Mouse (Mus musculus): ENCODE results near the gene Gss. TPM values are rescaled to one million over a fixed set of nuclear protein-coding genes. Genes with fewer than 3 reads are reported as not detected.

Gene Gss
- polyA plus RNA-seq, 1 experiment from 2014 or later, result 14.8 TPM

DNA sequence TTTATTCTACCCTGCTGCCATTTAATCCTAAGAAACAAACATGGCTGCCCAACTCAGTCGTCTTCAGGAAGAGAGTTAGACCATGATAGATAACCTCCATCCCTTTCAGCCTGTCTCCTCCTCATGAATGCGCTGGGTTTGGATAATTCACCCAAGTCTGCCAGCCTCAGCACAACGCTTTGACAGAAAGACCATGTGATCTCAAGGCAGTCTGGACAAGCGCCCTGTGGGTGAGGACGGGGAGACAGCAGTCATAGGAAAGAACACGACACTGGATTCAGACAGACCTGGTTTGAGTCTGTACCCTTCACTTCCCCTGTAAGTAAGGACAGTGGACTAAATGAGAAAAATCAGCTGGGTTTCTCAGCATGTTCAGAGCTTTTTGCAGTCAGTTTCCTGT lies 3.1 kb downstream of the Gss start:
- no peak overlapping the region for H3K27ac ChIP-seq (replicated peaks; ENCODE audit: low read depth, low read length)
- peaks cover 8% of the 10 kb centered on the region; the same call in 1 of the 2 replicates for H3K4me1 ChIP-seq (ENCODE audit: control insufficient read depth, insufficient read depth, low read length)
- DNase-seq (no peak), ATAC-seq (ENCODE audit: low FRiP score, low TSS enrichment) (no peak)
- 78% methylated on average over 6 of the region's 6 CpGs for WGBS
- no peaks in the 10 kb centered on the region for H3K27me3 ChIP-seq (ENCODE audit: control insufficient read depth, insufficient read depth, low read length)
- no peak overlapping the region for H3K4me2 ChIP-seq (ENCODE audit: low read length)
- no peak overlapping the region for H3K9ac ChIP-seq (replicated peaks; ENCODE audit: low read length)
- no peaks in the 10 kb centered on the region for H3K9me3 ChIP-seq (ENCODE audit: control insufficient read depth, low read length)
- no peak overlapping the region for H3K4me3 ChIP-seq (replicated peaks; ENCODE audit: low read depth, low read length)
- no peaks in the 10 kb centered on the region for H3K36me3 ChIP-seq (ENCODE audit: control insufficient read depth, insufficient read depth, low read length)

DNA sequence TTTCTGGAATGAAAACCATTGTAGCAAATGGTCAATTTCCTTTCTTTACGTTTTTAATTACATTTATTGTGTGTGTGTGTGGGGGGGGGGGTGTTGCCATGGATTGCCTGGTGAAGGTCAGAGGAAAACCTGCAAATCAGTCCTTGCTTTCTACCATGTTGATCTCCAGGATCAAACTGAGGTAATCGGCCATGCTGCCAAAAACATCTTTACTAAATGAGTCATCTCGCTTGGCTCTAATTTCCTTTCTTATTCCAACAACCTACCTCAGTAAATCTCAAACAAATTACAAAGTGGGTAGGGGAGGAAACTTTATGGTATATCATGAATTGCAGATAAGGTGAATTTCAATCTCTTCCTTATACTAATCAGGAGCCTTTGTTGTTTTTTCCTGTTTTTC lies 4.5 kb downstream of the Gss start:
- Histone ChIP-seq H3K27me3 (ENCODE audit: control insufficient read depth, insufficient read depth, low read length) (no peaks in the 10 kb centered on the region), H3K9me3 (ENCODE audit: control insufficient read depth, low read length) (no peaks in the 10 kb centered on the region), H3K27ac (replicated peaks; ENCODE audit: low read depth, low read length) (no peak overlapping the region), H3K36me3 (ENCODE audit: control insufficient read depth, insufficient read depth, low read length) (no peaks in the 10 kb centered on the region), H3K4me2 (ENCODE audit: low read length) (no peak overlapping the region), H3K4me3 (replicated peaks; ENCODE audit: low read depth, low read length) (no peak overlapping the region), H3K9ac (replicated peaks; ENCODE audit: low read length) (no peak overlapping the region), H3K4me1 (ENCODE audit: control insufficient read depth, insufficient read depth, low read length) (peaks cover 8% of the 10 kb centered on the region; the same call in 1 of the 2 replicates)
- ATAC-seq (ENCODE audit: low FRiP score, low TSS enrichment), result no peak
- DNase-seq, result no peak
- WGBS, result 82% methylated on average over 3 of the region's 3 CpGs

DNA sequence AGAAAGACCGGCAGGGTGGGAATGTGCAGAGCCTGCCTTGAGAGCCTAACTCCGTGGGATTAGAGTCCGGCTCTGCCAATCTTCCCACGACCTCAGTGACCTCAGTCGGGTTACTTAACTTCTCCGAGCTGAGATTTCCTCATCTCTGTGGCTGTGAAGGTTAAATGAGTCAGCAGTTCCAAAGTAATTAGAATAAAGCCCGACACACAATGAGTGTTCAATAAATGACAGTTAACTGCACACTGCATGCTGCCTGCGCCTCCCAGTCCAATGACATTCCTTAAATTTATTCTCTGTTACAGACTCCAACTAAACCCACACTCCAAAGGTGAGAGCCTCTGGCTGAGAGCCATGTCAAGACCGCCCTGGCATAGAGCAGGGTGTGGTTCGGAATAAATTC lies 7.1 kb downstream of the Gss start:
- H3K27ac ChIP-seq (replicated peaks; ENCODE audit: low read depth, low read length), result no peak overlapping the region
- H3K4me1 ChIP-seq (ENCODE audit: control insufficient read depth, insufficient read depth, low read length), result no peaks in the 10 kb centered on the region
- ATAC-seq (ENCODE audit: low FRiP score, low TSS enrichment), result no peak
- H3K27me3 ChIP-seq (ENCODE audit: control insufficient read depth, insufficient read depth, low read length), result no peaks in the 10 kb centered on the region
- no peaks in the 10 kb centered on the region for H3K36me3 ChIP-seq (ENCODE audit: control insufficient read depth, insufficient read depth, low read length)
- 36% methylated on average over 10 of the region's 10 CpGs for WGBS
- H3K4me2 ChIP-seq (ENCODE audit: low read length), result no peak overlapping the region
- no peak overlapping the region for H3K4me3 ChIP-seq (replicated peaks; ENCODE audit: low read depth, low read length)
- no peak overlapping the region for H3K9ac ChIP-seq (replicated peaks; ENCODE audit: low read length)
- no peak for DNase-seq
- H3K9me3 ChIP-seq (ENCODE audit: control insufficient read depth, low read length), result no peaks in the 10 kb centered on the region

- no peak for ATAC-seq (ENCODE audit: low FRiP score, low TSS enrichment)
- H3K4me1 ChIP-seq (ENCODE audit: control insufficient read depth, insufficient read depth, low read length), result no peaks in the 10 kb centered on the region
- no peak overlapping the region for H3K27ac ChIP-seq (replicated peaks; ENCODE audit: low read depth, low read length)
- H3K9me3 ChIP-seq (ENCODE audit: control insufficient read depth, low read length), result no peaks in the 10 kb centered on the region
- no peaks in the 10 kb centered on the region for H3K27me3 ChIP-seq (ENCODE audit: control insufficient read depth, insufficient read depth, low read length)
- no peaks in the 10 kb centered on the region for H3K36me3 ChIP-seq (ENCODE audit: control insufficient read depth, insufficient read depth, low read length)
- 61% methylated on average over 9 of the region's 9 CpGs for WGBS
- H3K4me2 ChIP-seq (ENCODE audit: low read length), result no peak overlapping the region
- no peak overlapping the region for H3K4me3 ChIP-seq (replicated peaks; ENCODE audit: low read depth, low read length)
- no peak for DNase-seq
- H3K9ac ChIP-seq (replicated peaks; ENCODE audit: low read length), result no peak overlapping the region
These were observed 7.5 kb downstream of the Gss start for GRCm38 (mm10) chr2:155585082-155585481.

- no peak overlapping the region for H3K27ac ChIP-seq (replicated peaks; ENCODE audit: low read depth, low read length)
- peak; percentile 83 for DNase-seq
- H3K4me1 ChIP-seq (ENCODE audit: control insufficient read depth, insufficient read depth, low read length), result no peaks in the 10 kb centered on the region
- no peaks in the 10 kb centered on the region for H3K27me3 ChIP-seq (ENCODE audit: control insufficient read depth, insufficient read depth, low read length)
- ATAC-seq (ENCODE audit: low FRiP score, low TSS enrichment), result no peak
- H3K9me3 ChIP-seq (ENCODE audit: control insufficient read depth, low read length), result no peaks in the 10 kb centered on the region
- 42% methylated on average over 5 of the region's 5 CpGs for WGBS
- no peak overlapping the region for H3K4me3 ChIP-seq (replicated peaks; ENCODE audit: low read depth, low read length)
- H3K4me2 ChIP-seq (ENCODE audit: low read length), result no peak overlapping the region
- H3K9ac ChIP-seq (replicated peaks; ENCODE audit: low read length), result no peak overlapping the region
- H3K36me3 ChIP-seq (ENCODE audit: control insufficient read depth, insufficient read depth, low read length), result no peaks in the 10 kb centered on the region
These were observed 8.6 kb downstream of the Gss start for GRCm38 (mm10) chr2:155583927-155584530.

DNA sequence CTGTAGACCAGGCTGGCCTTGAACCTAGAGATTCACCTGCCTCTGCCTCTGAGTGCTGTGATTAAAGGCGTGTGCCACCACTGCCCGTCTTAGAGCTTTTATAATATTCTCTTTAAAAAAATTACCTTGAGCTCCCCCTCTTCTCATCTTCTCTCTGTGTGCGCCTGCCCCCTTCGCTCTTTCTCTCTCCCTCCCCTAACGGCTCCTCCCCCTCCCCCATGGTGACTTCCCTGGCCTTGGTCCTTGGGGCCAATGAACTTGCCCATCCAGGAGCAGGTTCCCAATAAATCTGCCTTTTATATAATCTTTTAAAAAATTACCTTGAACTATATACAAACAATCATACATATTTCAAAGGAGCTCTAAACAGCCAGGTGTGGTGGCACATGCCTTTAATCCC lies 9.6 kb downstream of the Gss start:
- Histone ChIP-seq H3K27me3 (ENCODE audit: control insufficient read depth, insufficient read depth, low read length) (no peaks in the 10 kb centered on the region), H3K4me1 (ENCODE audit: control insufficient read depth, insufficient read depth, low read length) (no peaks in the 10 kb centered on the region), H3K4me2 (ENCODE audit: low read length) (no peak overlapping the region), H3K36me3 (ENCODE audit: control insufficient read depth, insufficient read depth, low read length) (no peaks in the 10 kb centered on the region), H3K4me3 (replicated peaks; ENCODE audit: low read depth, low read length) (no peak overlapping the region), H3K9me3 (ENCODE audit: control insufficient read depth, low read length) (no peaks in the 10 kb centered on the region), H3K9ac (replicated peaks; ENCODE audit: low read length) (no peak overlapping the region), H3K27ac (replicated peaks; ENCODE audit: low read depth, low read length) (no peak overlapping the region)
- ATAC-seq (ENCODE audit: low FRiP score, low TSS enrichment) (no peak), DNase-seq (no peak)
- WGBS, result 85% methylated on average over 5 of the region's 5 CpGs

- ATAC-seq (ENCODE audit: low FRiP score, low TSS enrichment) (no peak), DNase-seq (no peak)
- no peak overlapping the region for H3K9ac ChIP-seq (replicated peaks; ENCODE audit: low read length)
- H3K4me2 ChIP-seq (ENCODE audit: low read length), result no peak overlapping the region
- WGBS, result 82% methylated on average over 4 of the region's 4 CpGs
- no peaks in the 10 kb centered on the region for H3K27me3 ChIP-seq (ENCODE audit: control insufficient read depth, insufficient read depth, low read length)
- no peaks in the 10 kb centered on the region for H3K9me3 ChIP-seq (ENCODE audit: control insufficient read depth, low read length)
- H3K36me3 ChIP-seq (ENCODE audit: control insufficient read depth, insufficient read depth, low read length), result 0 out of 2 replicates have a peak, but pooled peaks cover under 1% of the 10 kb centered on the region
- no peaks in the 10 kb centered on the region for H3K4me1 ChIP-seq (ENCODE audit: control insufficient read depth, insufficient read depth, low read length)
- H3K4me3 ChIP-seq (replicated peaks; ENCODE audit: low read depth, low read length), result no peak overlapping the region
- no peak overlapping the region for H3K27ac ChIP-seq (replicated peaks; ENCODE audit: low read depth, low read length)
These were observed 10.1 kb downstream of the Gss start for GRCm38 (mm10) chr2:155582384-155582995.

DNA sequence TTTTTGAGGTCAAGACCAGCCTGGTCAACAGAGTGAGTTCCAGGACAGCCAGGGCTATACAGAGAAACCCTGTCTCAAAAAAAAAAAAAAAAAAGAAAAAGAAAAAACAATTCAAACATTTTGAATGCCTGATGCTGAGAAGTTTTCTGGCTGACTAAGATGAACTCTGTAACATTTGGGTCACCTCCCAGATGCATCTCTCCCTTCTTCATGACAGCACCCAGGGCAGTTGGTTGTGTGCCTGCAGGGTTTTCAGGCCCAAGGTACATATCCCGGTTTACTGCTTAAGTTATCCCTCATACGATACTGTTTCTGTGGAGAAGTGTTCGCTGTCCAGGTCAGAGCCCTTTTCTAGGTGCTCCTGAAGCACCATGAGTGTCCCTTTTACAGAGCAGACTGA lies 12.3 kb downstream of the Gss start:
- no peak overlapping the region for H3K27ac ChIP-seq (replicated peaks; ENCODE audit: low read depth, low read length)
- no peaks in the 10 kb centered on the region for H3K4me1 ChIP-seq (ENCODE audit: control insufficient read depth, insufficient read depth, low read length)
- H3K27me3 ChIP-seq (ENCODE audit: control insufficient read depth, insufficient read depth, low read length), result no peaks in the 10 kb centered on the region
- 89% methylated on average over 3 of the region's 3 CpGs for WGBS
- H3K4me3 ChIP-seq (replicated peaks; ENCODE audit: low read depth, low read length), result no peak overlapping the region
- no peak for DNase-seq
- 0 out of 2 replicates have a peak, but pooled peaks cover 3% of the 10 kb centered on the region for H3K36me3 ChIP-seq (ENCODE audit: control insufficient read depth, insufficient read depth, low read length)
- no peak overlapping the region for H3K9ac ChIP-seq (replicated peaks; ENCODE audit: low read length)
- ATAC-seq (ENCODE audit: low FRiP score, low TSS enrichment), result no peak
- H3K4me2 ChIP-seq (ENCODE audit: low read length), result no peak overlapping the region
- no peaks in the 10 kb centered on the region for H3K9me3 ChIP-seq (ENCODE audit: control insufficient read depth, low read length)

GRCm38 (mm10) chr2:155576656-155577055 lies 16.0 kb downstream of the Gss start:
- Histone ChIP-seq H3K36me3 (ENCODE audit: control insufficient read depth, insufficient read depth, low read length) (0 out of 2 replicates have a peak, but pooled peaks cover 3% of the 10 kb centered on the region), H3K27me3 (ENCODE audit: control insufficient read depth, insufficient read depth, low read length) (no peaks in the 10 kb centered on the region), H3K27ac (replicated peaks; ENCODE audit: low read depth, low read length) (no peak overlapping the region), H3K9ac (replicated peaks; ENCODE audit: low read length) (no peak overlapping the region), H3K4me2 (ENCODE audit: low read length) (no peak overlapping the region), H3K4me1 (ENCODE audit: control insufficient read depth, insufficient read depth, low read length) (no peaks in the 10 kb centered on the region), H3K9me3 (ENCODE audit: control insufficient read depth, low read length) (no peaks in the 10 kb centered on the region), H3K4me3 (replicated peaks; ENCODE audit: low read depth, low read length) (no peak overlapping the region)
- ATAC-seq (ENCODE audit: low FRiP score, low TSS enrichment) (no peak), DNase-seq (no peak)
- WGBS, result 86% methylated on average over 9 of the region's 9 CpGs

Data from midbrain, embryonic 14.5 days (tissue).